Mouse (Mus musculus) embryonic facial prominence, embryonic 10.5 days (tissue): Measurements from ENCODE around the gene Pde4b. TPM values are rescaled to one million over a fixed set of nuclear protein-coding genes. Genes with fewer than 3 reads are reported as not detected.
A peak's percentile ranks its signal among the peaks of the same experiment; 100 is the strongest.
"Not testable (repeated sequence)": the region's sequence is repeated elsewhere in the genome, so short reads cannot be mapped to it uniquely, and the experiment has no call there.

Source experiments
- DNase-seq: peaks from one replicate; pipeline ENCODE4 v3.0.0-alpha.2; 2017; ENCODE audit warnings: low spot score
- H3K27ac ChIP-seq: fragments of 300-500 bp; sonication (generic); replicated peaks from 2 replicates; pipeline ENCODE4 v1.5.1; 2016; ENCODE audit warnings: mild to moderate bottlenecking
- H3K27me3 ChIP-seq: fragments of 300-500 bp; sonication (generic); replicated peaks from 2 replicates; pipeline ENCODE4 v1.6.1; 2016; ENCODE audit warnings: low read depth, mild to moderate bottlenecking; ENCODE audit not compliant: poor library complexity, severe bottlenecking
- H3K36me3 ChIP-seq: fragments of 300-500 bp; sonication (generic); replicated peaks from 2 replicates; pipeline ENCODE4 v1.6.1; 2016; ENCODE audit warnings: mild to moderate bottlenecking, moderate library complexity
- H3K4me1 ChIP-seq: fragments of 300-500 bp; sonication (generic); 2 replicates; pipeline ENCODE4 v1.6.1; 2016
- H3K4me3 ChIP-seq: fragments of 300-500 bp; sonication (generic); 2 replicates; pipeline ENCODE4 v1.5.1; 2016; ENCODE audit warnings: mild to moderate bottlenecking, moderate library complexity
- H3K9me3 ChIP-seq: fragments of 300-500 bp; sonication (generic); 2 replicates; pipeline ENCODE4 v1.6.1; 2016; ENCODE audit warnings: mild to moderate bottlenecking
- WGBS: fragments of 180-500 bp; shearing (Covaris S2); methylation state at CpG from one replicate; pipeline ENCODE4 v1.1.7; 2016; 5-methylcytosine and 5-hydroxymethylcytosine counted together
- polyA plus RNA-seq: library from polyadenylated mRNA; unstranded; fragments of >200 nt; fragmentation: Nextera tagmentation; extraction: Ambion mirVana; gene quantifications from 2 replicates; pipeline ENCODE4 v1.2.1, GENCODE M21; 2016

Gene Pde4b
- polyA plus RNA-seq = 8.0 and 8.2 TPM in 2 replicates

GRCm38 (mm10) chr4:102087091-102087565 lies at the start of gene Pde4b:
Gene Pde4b (plus strand): TSS chr4:102087543.
- Histone ChIP-seq H3K9me3 (no peaks in the 10 kb centered on the region), H3K4me3 (peak within 1 kb of the TSS; percentile 73), H3K27me3 (peaks cover 64% of the 10 kb centered on the region), H3K36me3 (no peaks in the 10 kb centered on the region), H3K4me1 (peaks cover 15% of the 10 kb centered on the region), H3K27ac (peak within 1 kb of the TSS; percentile 65)
- 8% methylated on average over 11 of the region's 11 CpGs for WGBS
- DNase-seq = no peak

GRCm38 (mm10) chr4:102040190-102040589 lies 47.2 kb upstream of the Pde4b start:
- DNase-seq = no peak
- no peaks in the 10 kb centered on the region for H3K36me3 ChIP-seq
- no peak overlapping the region for H3K4me3 ChIP-seq
- H3K27ac ChIP-seq = no peak overlapping the region
- H3K9me3 ChIP-seq = no peaks in the 10 kb centered on the region
- no peaks in the 10 kb centered on the region for H3K27me3 ChIP-seq
- 84% methylated on average over 3 of the region's 3 CpGs for WGBS
- peaks cover 2% of the 10 kb centered on the region for H3K4me1 ChIP-seq

GRCm38 (mm10) chr4:102045183-102046140 lies 41.9 kb upstream of the Pde4b start:
- DNase-seq = no peak
- WGBS = 62% methylated on average over 6 of the region's 6 CpGs

GRCm38 (mm10) chr4:102049368-102049767 lies 38.0 kb upstream of the Pde4b start:
- H3K4me3 ChIP-seq, H3K27ac ChIP-seq, DNase-seq, H3K27me3 ChIP-seq, H3K36me3 ChIP-seq, H3K9me3 ChIP-seq, H3K4me1 ChIP-seq: not testable (repeated sequence)
- 95% methylated on average over 14 of the region's 14 CpGs for WGBS

More at GRCm38 (mm10) chr4:102045183-102046140, 41.9 kb upstream of the Pde4b start:
- H3K4me1 ChIP-seq = peaks cover 8% of the 10 kb centered on the region
- no peaks in the 10 kb centered on the region for H3K9me3 ChIP-seq
- H3K27me3 ChIP-seq = no peaks in the 10 kb centered on the region
- no peak overlapping the region for H3K4me3 ChIP-seq
- no peaks in the 10 kb centered on the region for H3K36me3 ChIP-seq
- no peak overlapping the region for H3K27ac ChIP-seq

- no peak for DNase-seq
- 89% methylated on average over 2 of the region's 2 CpGs for WGBS
- no peaks in the 10 kb centered on the region for H3K9me3 ChIP-seq
- no peaks in the 10 kb centered on the region for H3K4me1 ChIP-seq
- no peaks in the 10 kb centered on the region for H3K27me3 ChIP-seq
- no peak overlapping the region for H3K27ac ChIP-seq
- H3K4me3 ChIP-seq = no peak overlapping the region
- no peaks in the 10 kb centered on the region for H3K36me3 ChIP-seq
These were observed 26.0 kb upstream of the Pde4b start for GRCm38 (mm10) chr4:102061322-102061721.

GRCm38 (mm10) chr4:102069314-102069713 lies 18.0 kb upstream of the Pde4b start:
- Histone ChIP-seq H3K4me1 (no peaks in the 10 kb centered on the region), H3K36me3 (no peaks in the 10 kb centered on the region), H3K27ac (no peak overlapping the region), H3K27me3 (no peaks in the 10 kb centered on the region), H3K4me3 (no peak overlapping the region), H3K9me3 (no peaks in the 10 kb centered on the region)
- DNase-seq = no peak
- WGBS = 77% methylated on average over 2 of the region's 2 CpGs

- peaks cover 64% of the 10 kb centered on the region for H3K27me3 ChIP-seq
- peaks cover 15% of the 10 kb centered on the region for H3K4me1 ChIP-seq
- no peak overlapping the region for H3K4me3 ChIP-seq
- no peaks in the 10 kb centered on the region for H3K9me3 ChIP-seq
- no peaks in the 10 kb centered on the region for H3K36me3 ChIP-seq
- no peak for DNase-seq
- no peak overlapping the region for H3K27ac ChIP-seq
- 77% methylated on average over 4 of the region's 4 CpGs for WGBS
These were observed 1.0 kb upstream of the Pde4b start for GRCm38 (mm10) chr4:102086336-102086735.

GRCm38 (mm10) chr4:102087566-102088234 lies 357 bp downstream of the Pde4b start:
- H3K27ac ChIP-seq = peak overlapping the region; percentile 65
- peak; percentile 66 for DNase-seq
- H3K4me1 ChIP-seq = peaks cover 15% of the 10 kb centered on the region
- WGBS = under 1% methylated on average over 64 of the region's 64 CpGs
- no peaks in the 10 kb centered on the region for H3K36me3 ChIP-seq
- no peaks in the 10 kb centered on the region for H3K9me3 ChIP-seq
- peaks cover 64% of the 10 kb centered on the region for H3K27me3 ChIP-seq
- H3K4me3 ChIP-seq = peak overlapping the region; percentile 73

GRCm38 (mm10) chr4:102088235-102088867 lies 1.0 kb downstream of the Pde4b start:
- Histone ChIP-seq H3K4me1 (peaks cover 15% of the 10 kb centered on the region), H3K4me3 (peak overlapping the region; percentile 73), H3K27me3 (peaks cover 64% of the 10 kb centered on the region), H3K36me3 (no peaks in the 10 kb centered on the region), H3K9me3 (no peaks in the 10 kb centered on the region), H3K27ac (peak overlapping the region; percentile 65; the same call in 1 of the 2 replicates)
- WGBS = 24% methylated on average over 15 of the region's 15 CpGs
- no peak for DNase-seq

- Histone ChIP-seq H3K4me1 (no peaks in the 10 kb centered on the region), H3K4me3 (no peak overlapping the region), H3K27me3 (peaks cover 2% of the 10 kb centered on the region; the same call in 1 of the 2 replicates), H3K9me3 (no peaks in the 10 kb centered on the region), H3K27ac (no peak overlapping the region), H3K36me3 (no peaks in the 10 kb centered on the region)
- no peak for DNase-seq
- WGBS = 93% methylated on average over 2 of the region's 2 CpGs
These were observed 8.5 kb downstream of the Pde4b start for GRCm38 (mm10) chr4:102095851-102096250.

GRCm38 (mm10) chr4:102102241-102102640 lies 14.9 kb downstream of the Pde4b start:
- WGBS = 86% methylated on average over 4 of the region's 4 CpGs

GRCm38 (mm10) chr4:102104534-102105014 lies 17.2 kb downstream of the Pde4b start:
- Histone ChIP-seq H3K27ac (no peak overlapping the region), H3K4me1 (no peaks in the 10 kb centered on the region)
- WGBS = 77% methylated on average over 2 of the region's 2 CpGs

More at GRCm38 (mm10) chr4:102102241-102102640, 14.9 kb downstream of the Pde4b start:
- H3K27me3 ChIP-seq = no peaks in the 10 kb centered on the region
- H3K27ac ChIP-seq = no peak overlapping the region
- no peak overlapping the region for H3K4me3 ChIP-seq
- DNase-seq = no peak
- no peaks in the 10 kb centered on the region for H3K9me3 ChIP-seq
- H3K4me1 ChIP-seq = no peaks in the 10 kb centered on the region
- no peaks in the 10 kb centered on the region for H3K36me3 ChIP-seq

More at GRCm38 (mm10) chr4:102104534-102105014, 17.2 kb downstream of the Pde4b start:
- H3K4me3 ChIP-seq = no peak overlapping the region
- H3K9me3 ChIP-seq = no peaks in the 10 kb centered on the region
- no peaks in the 10 kb centered on the region for H3K36me3 ChIP-seq
- no peaks in the 10 kb centered on the region for H3K27me3 ChIP-seq
- DNase-seq = no peak
